Mouse (Mus musculus): ENCODE measurements around the gene Scarf1.
A peak's percentile ranks its signal among the peaks of the same experiment; 100 is the strongest.

The Scarf1 gene

DNA sequence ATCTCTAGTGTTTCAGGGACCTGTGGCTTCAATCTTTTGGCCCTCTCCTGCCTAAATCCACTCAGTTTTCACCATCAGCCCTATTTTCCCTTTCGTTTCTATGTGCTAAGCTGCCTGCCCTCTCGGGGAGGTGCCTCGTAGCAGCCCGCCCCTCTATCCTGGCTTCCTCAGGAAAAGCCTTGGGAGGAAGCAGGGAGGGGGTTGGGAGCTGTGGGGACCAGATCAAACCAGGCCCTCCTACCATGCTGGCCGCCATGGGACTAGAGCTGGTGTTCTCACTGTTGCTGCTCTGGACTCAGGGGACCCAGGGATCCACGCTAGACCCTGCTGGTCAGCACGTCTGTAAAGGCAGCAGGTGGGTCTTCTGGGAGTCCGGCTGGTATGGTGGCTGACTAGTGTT lies at the start of gene Scarf1:
Scarf1 (plus strand) TSS at position 205 of the 400 bp plus-strand sequence.
- no peak for DNase-seq (ENCODE audit: extremely low read depth, low read depth)

DNA sequence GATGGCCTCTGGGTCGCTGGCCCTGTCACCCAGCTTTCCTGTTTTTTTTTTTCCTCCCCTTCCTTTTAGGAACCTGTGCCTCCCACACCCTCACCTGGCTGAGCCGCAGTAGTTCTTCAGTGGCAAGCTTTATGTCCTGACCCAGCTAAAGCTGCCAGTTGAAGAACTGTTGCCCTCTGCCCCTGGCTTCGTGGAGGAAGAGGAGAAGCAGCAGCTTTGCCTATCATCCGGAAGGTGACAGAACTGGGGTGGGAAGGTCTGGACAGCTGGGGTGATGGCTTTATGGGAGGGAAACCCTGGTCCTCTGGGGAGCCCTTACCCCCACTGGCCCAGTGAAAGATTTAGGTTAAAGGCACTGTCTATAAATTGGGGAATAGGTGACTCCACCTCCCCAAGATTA lies 49.7 kb upstream of the Scarf1 start:
- DNase-seq (ENCODE audit: extremely low read depth, low read depth): no peak

DNA sequence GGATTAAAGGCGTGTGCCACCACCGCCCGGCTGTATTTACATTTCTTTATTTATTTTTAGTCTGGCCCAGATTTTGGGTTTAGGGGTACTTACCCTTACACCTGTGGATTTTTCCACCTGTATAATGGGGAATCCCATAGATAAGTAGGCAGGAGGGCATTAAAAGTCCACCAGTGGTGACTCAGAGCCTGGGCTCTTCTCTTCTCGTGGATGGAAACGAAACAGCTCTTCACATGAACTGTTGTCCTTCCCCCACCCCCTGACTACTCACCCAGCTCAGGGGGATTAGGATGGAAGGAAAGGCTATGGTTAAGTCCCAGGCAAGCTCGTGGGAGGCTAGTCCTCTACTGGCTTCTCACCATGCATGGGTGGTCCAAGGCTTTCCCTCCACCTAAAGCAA lies 48.9 kb upstream of the Scarf1 start:
- DNase-seq (ENCODE audit: extremely low read depth, low read depth): no peak

DNA sequence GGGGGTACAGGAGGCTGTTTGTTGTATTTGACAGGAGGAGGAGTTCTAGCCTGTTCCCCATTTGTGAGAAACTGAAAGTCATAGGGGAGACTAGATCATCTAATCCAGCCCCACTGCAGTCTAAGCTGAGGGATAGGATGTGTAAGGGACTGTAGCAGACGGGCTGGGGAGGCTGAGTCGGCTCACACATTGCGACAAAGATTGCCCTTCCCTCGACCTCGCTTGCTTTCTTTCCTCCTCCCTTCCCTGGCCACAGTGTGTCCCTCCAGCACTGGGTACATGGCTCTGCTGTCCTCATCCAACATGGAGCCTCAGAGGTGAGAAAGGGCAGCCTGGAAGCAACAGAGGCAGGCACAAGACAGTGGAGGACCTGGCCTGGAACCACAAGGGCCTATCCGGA lies 48.3 kb upstream of the Scarf1 start:
- no peak for DNase-seq (ENCODE audit: extremely low read depth, low read depth)

DNA sequence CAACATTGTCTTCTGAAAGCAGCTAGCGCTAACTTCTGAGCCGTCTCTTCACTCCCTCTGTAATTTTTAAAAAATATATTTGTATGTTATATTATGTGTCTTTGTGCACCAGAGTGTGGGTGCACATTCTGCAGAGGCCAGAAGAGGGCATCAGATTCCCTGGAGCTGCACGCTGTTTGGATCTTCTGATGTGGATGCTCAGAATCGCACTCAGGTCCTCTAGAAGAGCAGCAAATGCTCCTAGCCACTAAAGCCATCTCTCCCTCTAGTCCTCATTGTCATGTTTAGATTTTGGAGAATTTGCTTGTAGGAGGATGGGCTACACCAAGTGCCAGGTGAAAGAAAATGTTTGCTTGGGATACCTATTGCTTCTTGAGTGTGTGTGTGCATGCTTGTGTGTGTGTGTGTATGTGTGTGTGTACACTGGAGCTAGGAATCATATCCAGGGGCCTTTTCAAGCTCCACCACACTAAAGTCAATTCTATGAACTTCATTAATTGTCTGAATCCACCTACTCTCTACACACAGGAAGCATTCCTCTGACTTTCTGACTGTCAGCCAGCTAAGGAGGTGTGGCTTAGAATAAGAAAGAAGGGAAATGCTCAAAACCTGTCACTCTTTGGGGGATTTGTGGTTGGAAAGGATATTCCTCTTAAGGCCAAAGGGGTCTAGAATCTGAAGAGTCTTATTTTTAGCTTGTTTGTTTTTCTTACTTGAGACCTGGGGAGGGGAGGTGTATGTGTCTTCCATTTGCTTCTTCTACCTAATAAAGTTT lies 46.4 kb upstream of the Scarf1 start:
- DNase-seq (ENCODE audit: extremely low read depth, low read depth): no peak

DNA sequence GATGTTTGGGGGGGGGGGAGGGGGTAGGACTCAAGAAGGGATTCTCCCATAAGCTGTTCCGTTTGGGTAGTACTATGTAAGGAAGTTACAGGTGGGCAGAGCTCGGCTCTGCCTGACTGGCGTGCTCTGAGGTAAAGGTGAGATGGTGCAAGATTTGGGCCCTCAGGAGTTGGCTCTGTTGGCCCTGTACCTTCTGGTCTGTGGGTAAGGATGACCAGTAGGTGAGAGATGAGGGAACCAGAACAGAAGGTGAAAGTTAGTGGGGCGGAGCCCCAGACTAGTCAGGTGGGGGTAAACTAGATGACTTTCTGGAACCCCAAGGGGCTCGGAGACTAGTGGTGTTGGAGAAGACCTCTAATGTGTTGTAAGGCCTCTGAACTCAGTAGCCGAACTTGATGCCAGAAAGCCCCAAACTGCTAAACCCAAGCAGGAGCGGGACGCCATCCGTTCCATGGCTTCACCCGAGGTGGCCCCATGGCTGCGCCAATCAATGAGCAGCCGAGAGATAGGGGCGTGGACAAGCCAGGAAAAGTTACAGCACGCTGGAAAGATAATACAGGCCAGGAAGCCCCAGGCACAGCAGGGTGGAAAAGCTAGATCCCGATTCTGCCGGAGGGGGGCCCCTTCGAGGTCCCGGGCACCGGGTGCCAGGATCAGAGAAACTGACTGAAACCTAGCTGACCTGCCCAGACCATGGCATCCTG lies 45.7 kb upstream of the Scarf1 start:
- no peak for DNase-seq (ENCODE audit: extremely low read depth, low read depth)

DNA sequence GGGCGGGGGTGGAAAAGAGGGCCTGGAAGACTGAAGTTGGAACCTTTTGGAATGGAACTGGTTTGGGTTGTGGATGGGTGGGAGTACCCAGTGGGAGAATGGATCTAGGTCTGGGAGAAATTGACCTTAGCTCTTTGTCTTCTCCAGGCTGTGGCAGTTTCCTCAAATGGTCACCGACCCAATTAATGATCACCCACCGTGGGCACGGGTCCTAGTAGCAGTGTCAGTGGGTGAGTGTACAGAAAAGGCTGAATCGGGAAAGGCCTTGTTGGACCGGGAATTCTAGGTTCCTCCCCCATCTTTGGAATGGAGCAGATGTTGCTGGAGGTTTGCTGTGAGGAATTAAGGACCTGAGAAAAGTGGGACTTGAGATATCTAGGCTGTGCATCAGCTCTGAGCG lies 44.9 kb upstream of the Scarf1 start:
- no peak for DNase-seq (ENCODE audit: extremely low read depth, low read depth)

DNA sequence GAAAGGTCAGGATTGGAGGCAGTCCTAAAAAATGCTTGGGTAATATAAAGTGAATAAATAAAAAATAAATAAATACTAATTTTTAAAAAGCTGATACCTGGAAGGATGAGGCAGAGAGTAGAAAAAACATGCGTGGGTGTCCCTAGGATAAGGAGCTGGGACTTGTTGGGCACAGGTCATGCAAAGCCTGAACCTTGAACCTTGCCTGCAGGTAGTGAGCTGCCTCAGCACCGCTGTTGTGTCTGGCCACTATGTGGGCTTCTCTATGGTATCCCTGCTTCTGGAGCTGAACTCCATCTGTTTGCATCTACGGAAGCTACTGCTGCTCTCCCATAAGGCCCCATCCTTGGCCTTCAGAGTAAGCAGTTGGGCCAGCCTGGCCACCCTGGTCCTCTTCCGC lies 44.1 kb upstream of the Scarf1 start:
- DNase-seq (ENCODE audit: extremely low read depth, low read depth): no peak

DNA sequence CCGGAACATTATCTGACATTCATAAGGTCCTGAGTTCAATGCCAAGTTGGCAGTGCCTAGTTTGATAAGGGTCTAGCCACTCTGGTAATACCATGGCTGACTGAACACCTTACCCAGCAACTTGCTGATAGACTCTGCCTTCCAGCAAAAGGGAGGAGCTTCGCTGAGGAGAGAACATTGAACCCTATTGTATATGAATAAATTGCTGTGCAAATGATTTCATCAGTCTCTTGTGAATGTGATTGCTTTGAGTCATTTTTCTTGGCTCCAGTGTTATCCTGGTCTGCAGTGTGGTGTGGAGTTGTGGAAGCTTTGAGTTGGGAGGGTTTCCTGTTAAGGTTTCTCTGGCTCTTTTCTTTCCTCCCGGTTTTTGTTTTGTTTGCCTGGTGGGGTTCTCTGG lies 42.7 kb upstream of the Scarf1 start:
- DNase-seq (ENCODE audit: extremely low read depth, low read depth): no peak

DNA sequence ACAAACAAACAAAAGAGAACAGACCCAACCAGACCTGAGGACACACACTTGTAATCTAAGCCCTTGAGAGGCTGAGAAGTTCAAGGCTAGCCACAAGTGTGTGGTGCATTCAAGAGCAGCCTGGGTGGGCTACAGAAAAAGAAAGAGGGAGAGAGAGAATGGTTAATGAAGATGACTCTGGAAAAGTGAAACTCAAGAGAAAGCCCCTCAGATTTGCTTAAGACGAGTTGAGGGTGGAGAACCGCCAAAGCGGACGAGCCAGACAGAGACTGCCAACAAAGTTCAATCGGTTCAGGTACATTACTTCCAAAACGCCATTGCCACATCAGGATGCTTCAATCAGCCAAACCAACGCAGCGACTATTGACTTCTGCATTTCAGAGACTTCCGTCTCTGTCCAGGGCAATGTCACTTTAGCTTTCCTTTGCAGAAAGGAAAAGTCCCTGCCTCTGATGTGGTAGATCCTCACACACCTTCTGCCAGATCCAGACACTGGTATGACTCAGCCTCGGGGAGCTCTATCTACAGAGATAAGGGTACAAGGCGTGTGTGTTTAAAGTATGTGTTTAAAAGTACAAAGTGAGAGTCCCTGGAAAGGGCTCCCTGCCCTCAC lies 40.8 kb upstream of the Scarf1 start:
- DNase-seq (ENCODE audit: extremely low read depth, low read depth): no peak

DNA sequence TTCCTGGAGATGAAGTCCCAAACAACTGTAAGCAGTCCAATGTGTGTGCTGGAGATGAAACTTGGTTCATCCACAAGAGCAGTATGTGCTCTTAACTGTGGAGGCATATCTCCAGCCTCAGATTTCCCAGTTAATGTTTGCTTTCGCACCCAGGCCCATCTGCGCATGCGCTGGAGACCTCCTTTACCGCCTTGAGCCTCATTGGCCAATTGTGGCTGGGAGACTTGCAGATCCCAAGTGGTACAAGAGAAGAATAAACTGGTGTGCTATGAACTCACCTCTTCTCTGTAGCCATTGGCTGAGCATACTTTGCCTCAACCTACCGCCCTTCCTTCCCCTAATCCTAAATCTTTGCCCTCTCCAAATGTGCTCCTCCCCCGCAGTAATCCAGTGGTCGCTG lies 40.0 kb upstream of the Scarf1 start:
- no peak for DNase-seq (ENCODE audit: extremely low read depth, low read depth)

DNA sequence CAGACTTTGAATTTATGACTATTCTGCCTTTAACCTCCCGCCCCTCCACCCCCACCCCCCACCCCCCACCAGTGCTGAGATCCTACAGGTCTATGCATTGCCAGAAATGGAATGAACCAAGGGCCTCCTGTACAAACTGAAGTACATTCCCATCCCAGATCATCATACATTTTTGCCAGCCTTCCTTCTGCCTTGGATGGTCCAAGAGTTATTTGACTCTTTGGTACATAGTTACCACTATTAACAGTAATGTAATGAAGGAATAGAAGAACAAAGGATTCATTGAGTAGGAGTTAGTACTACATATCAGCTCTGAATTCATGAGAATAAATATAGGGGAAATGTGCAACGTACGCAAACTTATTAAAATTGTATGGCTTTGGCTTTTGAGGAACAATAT lies 27.1 kb upstream of the Scarf1 start:
- no peak for DNase-seq (ENCODE audit: extremely low read depth, low read depth)

DNA sequence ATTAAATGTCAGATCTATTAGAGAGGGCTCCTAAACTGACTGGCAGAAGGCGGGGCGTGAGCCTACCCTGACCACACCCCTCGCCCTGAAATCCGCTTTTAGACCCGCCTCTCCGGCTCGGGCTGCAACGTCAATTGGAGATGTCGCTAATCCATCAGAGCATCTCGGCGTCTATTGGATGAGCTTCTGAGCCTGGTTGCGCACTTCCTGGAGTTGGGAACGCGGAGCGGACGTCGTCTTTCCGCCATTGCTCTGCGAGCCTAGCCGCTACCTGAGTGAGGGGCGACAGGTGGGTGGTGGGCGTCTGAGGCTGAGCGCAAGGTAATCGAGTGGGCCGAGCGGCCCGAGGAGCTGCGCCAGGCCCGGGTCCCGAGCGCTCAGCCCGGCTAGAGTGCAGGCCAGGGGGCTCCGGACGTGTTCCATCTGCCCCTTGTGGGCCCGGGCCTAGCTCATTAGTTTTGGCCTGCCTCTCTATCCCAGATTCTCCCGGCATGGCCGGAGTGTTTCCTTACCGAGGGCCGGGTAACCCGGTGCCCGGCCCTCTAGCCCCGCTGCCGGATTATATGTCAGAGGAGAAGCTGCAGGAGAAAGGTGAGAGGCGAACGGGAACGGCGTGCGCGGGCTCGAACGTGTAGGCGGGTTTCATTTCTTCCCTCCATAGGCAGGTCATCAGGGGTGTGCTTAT lies 26.6 kb upstream of the Scarf1 start, which contains the start of gene Prpf8:
Prpf8 (plus strand) TSS at position 216 of the 685 bp plus-strand sequence.
- DNase-seq (ENCODE audit: extremely low read depth, low read depth): peak; percentile 93

DNA sequence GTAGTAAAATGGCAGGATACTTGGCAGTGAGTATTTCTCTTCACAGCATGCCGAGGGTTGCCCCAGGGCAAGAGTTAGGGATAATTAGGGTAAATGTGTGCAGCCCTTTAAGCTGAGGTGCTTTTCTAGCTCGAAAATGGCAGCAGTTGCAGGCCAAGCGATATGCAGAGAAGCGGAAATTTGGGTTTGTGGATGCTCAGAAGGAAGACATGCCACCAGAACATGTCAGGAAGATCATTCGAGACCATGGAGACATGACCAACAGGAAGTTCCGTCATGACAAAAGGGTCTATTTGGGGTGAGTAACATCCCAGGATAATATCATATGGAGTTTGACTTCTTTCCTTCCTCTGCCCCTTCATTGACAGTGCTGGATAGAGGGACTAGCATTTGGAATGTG lies 25.8 kb upstream of the Scarf1 start:
- DNase-seq (ENCODE audit: extremely low read depth, low read depth): peak; percentile 7

DNA sequence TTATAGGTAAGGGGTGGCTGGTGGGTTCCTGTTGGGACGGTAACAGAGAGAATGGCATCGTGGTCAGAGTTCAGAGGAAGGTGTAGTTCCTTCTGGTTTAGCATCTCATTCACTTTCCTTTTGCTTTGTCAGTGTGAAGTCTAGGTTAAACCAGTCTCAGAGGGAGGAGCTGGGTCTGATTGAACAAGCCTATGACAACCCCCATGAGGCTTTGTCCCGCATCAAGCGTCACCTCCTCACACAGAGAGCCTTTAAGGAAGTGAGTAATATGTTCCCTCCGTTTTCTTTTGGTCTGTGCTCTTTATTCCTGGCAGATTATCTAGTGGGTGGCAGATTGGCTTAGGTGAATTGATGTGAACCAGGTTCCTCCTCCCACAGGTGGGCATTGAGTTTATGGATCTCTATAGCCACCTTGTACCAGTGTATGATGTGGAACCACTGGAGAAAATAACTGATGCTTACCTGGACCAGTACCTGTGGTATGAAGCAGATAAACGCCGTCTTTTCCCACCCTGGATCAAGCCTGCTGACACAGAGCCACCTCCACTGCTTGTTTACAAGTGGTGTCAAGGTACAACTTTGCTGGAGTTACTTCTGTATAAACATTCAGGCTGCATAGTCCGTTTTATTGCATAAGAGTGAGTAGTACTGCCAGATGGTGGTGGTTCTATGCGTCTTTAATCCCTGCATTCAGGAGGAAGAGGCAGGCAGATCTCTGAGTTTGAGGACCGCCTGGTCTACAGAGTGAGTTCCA lies 18.9 kb upstream of the Scarf1 start:
- DNase-seq (ENCODE audit: extremely low read depth, low read depth): no peak

DNA sequence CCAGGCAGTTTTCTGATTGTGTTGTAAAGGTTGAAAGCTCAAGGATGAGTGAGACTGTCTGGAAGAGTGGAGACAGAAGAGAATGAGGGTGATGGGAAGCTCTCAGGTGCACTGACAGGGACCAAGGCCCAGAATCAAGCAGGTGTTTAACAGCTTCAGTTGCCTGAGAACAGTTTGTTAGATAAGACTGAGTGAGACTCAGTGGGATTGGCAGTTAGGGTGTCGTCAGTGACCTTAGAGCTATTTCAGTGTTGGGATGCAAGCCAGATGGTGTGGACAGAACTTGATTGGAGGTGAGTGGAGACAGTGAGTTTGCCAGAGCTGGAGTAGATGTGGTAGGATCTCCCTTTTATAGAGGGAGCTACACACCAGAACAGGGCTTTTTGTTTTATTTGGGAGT lies 15.2 kb upstream of the Scarf1 start:
- DNase-seq (ENCODE audit: extremely low read depth, low read depth): no peak

DNA sequence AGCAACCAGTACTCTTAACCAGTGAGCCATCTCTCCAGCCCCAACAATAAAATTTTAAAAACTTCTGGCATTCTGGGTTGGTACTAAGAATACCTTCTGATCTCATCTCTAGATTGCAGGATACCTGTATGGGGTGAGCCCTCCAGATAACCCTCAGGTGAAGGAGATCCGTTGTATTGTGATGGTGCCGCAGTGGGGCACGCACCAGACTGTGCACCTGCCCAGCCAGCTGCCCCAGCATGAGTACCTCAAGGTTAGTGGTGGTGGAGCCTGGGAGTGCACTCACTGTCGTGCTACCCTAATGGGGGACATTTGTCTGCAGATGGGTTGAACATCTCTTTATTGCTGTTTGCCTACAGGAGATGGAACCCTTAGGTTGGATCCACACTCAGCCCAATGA lies 5.2 kb upstream of the Scarf1 start:
- no peak for DNase-seq (ENCODE audit: extremely low read depth, low read depth)

DNA sequence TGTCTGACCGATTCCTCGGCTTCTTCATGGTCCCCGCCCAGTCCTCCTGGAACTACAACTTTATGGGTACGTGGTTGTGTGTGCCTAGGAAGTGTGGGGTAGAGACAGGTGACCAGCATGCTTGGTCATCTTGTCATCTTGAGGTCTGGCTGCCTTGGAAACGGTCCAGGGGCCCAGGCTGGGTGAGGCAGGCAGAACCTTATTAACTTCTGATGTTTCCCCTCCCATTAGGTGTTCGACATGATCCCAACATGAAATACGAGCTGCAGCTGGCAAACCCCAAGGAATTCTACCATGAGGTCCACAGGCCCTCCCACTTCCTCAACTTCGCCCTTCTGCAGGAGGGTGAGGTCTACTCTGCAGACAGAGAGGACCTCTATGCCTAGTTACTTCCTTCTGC lies 4.4 kb upstream of the Scarf1 start:
- no peak for DNase-seq (ENCODE audit: extremely low read depth, low read depth)

DNA sequence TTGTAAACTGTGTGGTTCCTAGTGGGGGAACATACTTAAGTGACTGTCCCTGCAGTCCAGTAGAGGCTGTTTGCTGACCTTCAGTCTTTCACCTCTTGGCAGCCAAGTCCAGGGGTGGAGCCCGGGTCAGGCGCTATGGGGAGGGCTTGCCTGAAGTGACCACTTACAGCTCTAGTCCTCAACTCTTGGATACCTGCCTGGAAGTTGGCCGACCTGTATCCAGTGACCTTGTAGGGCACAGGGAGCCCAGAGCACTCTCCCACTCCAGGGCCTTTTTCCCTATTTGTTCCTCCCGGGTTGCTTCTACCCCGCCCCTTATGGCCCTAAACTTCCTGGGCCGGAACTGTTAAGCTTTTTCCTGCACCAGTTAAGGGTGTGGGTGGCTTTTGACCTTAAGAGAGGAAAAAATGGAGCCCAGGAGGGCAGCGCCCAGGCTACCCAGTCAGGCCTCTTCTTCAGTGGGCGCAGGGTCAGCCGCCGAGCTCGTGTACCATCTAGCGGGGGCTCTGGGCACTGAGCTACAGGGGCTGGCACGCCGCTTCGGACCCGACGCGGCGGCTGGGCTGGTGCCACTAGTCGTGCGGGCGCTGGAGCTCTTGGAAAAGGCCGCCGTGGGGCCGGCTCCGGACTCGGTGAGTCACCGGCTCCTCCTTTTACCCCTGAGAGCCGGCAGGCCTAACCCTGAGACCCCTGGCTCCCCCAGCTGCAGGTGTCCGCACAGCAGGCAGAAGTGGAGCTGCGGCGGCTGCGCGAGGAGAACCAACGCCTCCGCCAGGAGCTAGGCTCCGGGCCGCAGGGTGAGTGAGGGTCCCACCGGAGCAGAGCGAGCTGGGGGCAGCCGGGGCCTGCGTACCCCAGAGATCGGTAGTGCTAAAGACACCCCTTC lies 3.4 kb upstream of the Scarf1 start, which contains the start of gene Rilp:
Rilp (plus strand) TSS at position 354 of the 886 bp plus-strand sequence.
- no peak for DNase-seq (ENCODE audit: extremely low read depth, low read depth)

DNA sequence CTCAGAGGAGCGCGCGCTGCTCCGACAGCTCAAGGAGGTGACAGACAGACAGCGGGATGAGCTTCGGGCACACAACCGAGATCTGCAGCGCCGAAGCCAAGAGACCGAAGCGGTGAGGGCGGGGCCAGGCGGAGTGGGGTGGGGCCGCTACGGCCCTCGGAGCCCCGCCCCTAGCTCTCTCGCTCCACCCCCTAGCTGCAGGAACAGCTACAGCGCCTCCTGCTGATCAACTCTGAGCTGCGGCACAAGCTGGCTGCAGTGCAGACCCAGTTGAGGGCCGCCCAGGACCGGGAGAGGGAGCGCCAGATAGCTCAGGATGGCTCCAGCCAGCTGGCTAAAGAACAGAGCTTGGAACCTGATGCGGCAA lies 2.7 kb upstream of the Scarf1 start:
- no peak for DNase-seq (ENCODE audit: extremely low read depth, low read depth)

All from MEL-GATA-1-ER (cell line).